Mouse (Mus musculus): ENCODE results near the gene Rps27. TPM values are rescaled to one million over a fixed set of nuclear protein-coding genes. Genes with fewer than 3 reads are reported as not detected.

Gene Rps27
- total RNA-seq, 2 experiments from 2014 or later = 1,294 to 1,303 TPM

GRCm38 (mm10) chr3:90183581-90183980 lies 29.9 kb downstream of the Rps27 start:
- no peak for DNase-seq

DNA sequence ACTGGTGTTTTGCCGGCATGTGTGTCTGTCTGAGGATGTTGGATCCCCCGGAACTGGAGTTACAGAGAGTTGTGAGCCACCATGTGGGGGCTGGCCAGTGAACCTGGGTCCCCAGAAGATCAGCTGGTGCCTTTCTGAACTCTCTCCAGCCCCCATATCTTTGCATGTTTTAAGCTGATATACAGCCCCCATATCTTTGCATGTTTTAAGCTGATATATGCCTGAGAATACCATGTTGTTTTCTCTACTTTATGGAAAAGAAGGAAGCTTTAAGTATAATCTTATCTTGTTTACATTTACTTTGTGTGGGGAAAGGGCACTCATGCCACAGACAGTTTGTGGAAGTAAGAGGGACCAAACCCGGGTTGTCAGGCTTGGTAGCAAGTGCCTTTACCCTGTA lies 33.9 kb downstream of the Rps27 start:
- DNase-seq = no peak

Other genes with a start within 250 kb of the Rps27 start
- gene Hax1, start 214.9 kb downstream of the Rps27 start, total RNA-seq (2021) = 10 to 100 TPM; 49.3 to 52.8 TPM
- 10 to 100 TPM; 47.4 to 54.0 TPM for gene 4933434E20Rik, start 162.0 kb downstream of the Rps27 start, total RNA-seq (2021)
- gene Ubap2l, start 161.0 kb downstream of the Rps27 start, total RNA-seq (2021) = 100 to 1,000 TPM; 119 to 141 TPM
- gene Tpm3, start 141.0 kb downstream of the Rps27 start, total RNA-seq (2021) = 100 to 1,000 TPM; 277 to 366 TPM
- under 1 TPM; 0.09 to 0.11 TPM for gene Nup210l, start 109.5 kb downstream of the Rps27 start, total RNA-seq (2021)
- gene Rab13, start within 50 bp of the Rps27 start, total RNA-seq (2021) = 10 to 100 TPM; 14.8 to 16.6 TPM
- 10 to 100 TPM; 48.6 to 52.8 TPM for gene Jtb, start 17.9 kb upstream of the Rps27 start, total RNA-seq (2021)
- gene Creb3l4, start 29.9 kb upstream of the Rps27 start, total RNA-seq (2021) = under 1 TPM in 1 of 2 experiments, not detected in 1; 0.49 TPM
- gene Slc39a1, start 34.5 kb upstream of the Rps27 start, total RNA-seq (2021) = 10 to 100 TPM; 68.7 to 77.9 TPM
- 10 to 100 TPM; 15.1 to 18.0 TPM for gene Crtc2, start 40.5 kb upstream of the Rps27 start, total RNA-seq (2021)
- 10 to 100 TPM; 36.0 to 38.9 TPM for gene Dennd4b, start 51.5 kb upstream of the Rps27 start, total RNA-seq (2021)
- gene Gatad2b, start 79.5 kb upstream of the Rps27 start, total RNA-seq (2021) = 10 to 100 TPM; 48.5 to 57.8 TPM
- 1 to 10 TPM; 2.1 to 3.4 TPM for gene Slc27a3, start 176.3 kb upstream of the Rps27 start, total RNA-seq (2021)
- 10 to 100 TPM; 18.4 to 24.3 TPM for gene Ints3, start 220.0 kb upstream of the Rps27 start, total RNA-seq (2021)

All from gastrocnemius, postnatal 10 days (tissue).